Mouse (Mus musculus) mouse trophoblast stem cell (cell line): ENCODE results near the gene Sbpl.

Experiments used
- in situ Hi-C, 2 experiments: fragments of 300-500 bp; cut with MseI, MboI; formaldehyde crosslinking; loops; 2 replicates in 1 of 2; 3 replicates in 1 of 2; pipeline ENCODE4 v1.15.1; 2025

The Sbpl gene

GRCm38 (mm10) chr17:23955174-23955573, at the start of gene Sbpl:
Gene Sbpl (minus strand): TSS chr17:23955274.
- in situ Hi-C loops, result no loop called here

GRCm38 (mm10) chr17:24004071-24004665, 49.1 kb upstream of the Sbpl start:
- in situ Hi-C loops, result no loop called here

GRCm38 (mm10) chr17:24000404-24000803, 45.3 kb upstream of the Sbpl start:
- in situ Hi-C loops, result no loop called here

GRCm38 (mm10) chr17:23998383-23998782, 43.3 kb upstream of the Sbpl start:
- in situ Hi-C loops, result no loop called here

GRCm38 (mm10) chr17:23997901-23998300, 42.8 kb upstream of the Sbpl start, which contains the start of gene Prss22:
Gene Prss22 (minus strand): TSS chr17:23998100.
- in situ Hi-C loops, result no loop called here

- in situ Hi-C loops, result no loop called here
Observed at GRCm38 (mm10) chr17:23995421-23995820, 40.3 kb upstream of the Sbpl start.

GRCm38 (mm10) chr17:23994667-23995066, 39.6 kb upstream of the Sbpl start:
- in situ Hi-C loops, result no loop called here

- in situ Hi-C loops, result no loop called here
Observed at GRCm38 (mm10) chr17:23993559-23994428, 38.7 kb upstream of the Sbpl start.

- in situ Hi-C loops, result no loop called here
Observed at GRCm38 (mm10) chr17:23992789-23993553, 37.9 kb upstream of the Sbpl start.

GRCm38 (mm10) chr17:23989802-23990201, 34.7 kb upstream of the Sbpl start:
- in situ Hi-C loops, result no loop called here

GRCm38 (mm10) chr17:23984989-23985388, 29.9 kb upstream of the Sbpl start:
- in situ Hi-C loops, result no loop called here

- in situ Hi-C loops, result no loop called here
Observed at GRCm38 (mm10) chr17:23982912-23983311, 27.8 kb upstream of the Sbpl start.

GRCm38 (mm10) chr17:23980297-23980909, 25.3 kb upstream of the Sbpl start, which contains the start of gene Prss30:
Gene Prss30 (minus strand): TSS chr17:23980566.
- in situ Hi-C loops, result no loop called here

- in situ Hi-C loops, result no loop called here
Observed at GRCm38 (mm10) chr17:23979471-23979870, 24.4 kb upstream of the Sbpl start.

- in situ Hi-C loops, result no loop called here
Observed at GRCm38 (mm10) chr17:23976665-23977064, 21.6 kb upstream of the Sbpl start.

GRCm38 (mm10) chr17:23971315-23971714, 16.2 kb upstream of the Sbpl start:
- in situ Hi-C loops, result no loop called here

GRCm38 (mm10) chr17:23969231-23969630, 14.2 kb upstream of the Sbpl start:
- in situ Hi-C loops, result no loop called here

GRCm38 (mm10) chr17:23968780-23969179, 13.7 kb upstream of the Sbpl start:
- in situ Hi-C loops, result no loop called here

GRCm38 (mm10) chr17:23966658-23967401, 11.8 kb upstream of the Sbpl start:
- in situ Hi-C loops, result no loop called here

- in situ Hi-C loops, result no loop called here
Observed at GRCm38 (mm10) chr17:23965805-23966425, 10.8 kb upstream of the Sbpl start.
